Mouse (Mus musculus): Measurements from ENCODE around the gene Hspa8. TPM values are rescaled to one million over a fixed set of nuclear protein-coding genes. Genes with fewer than 3 reads are reported as not detected.

Gene Hspa8
- polyA plus RNA-seq, 1 experiment from 2014 or later, result 1,129 TPM

Other genes starting within 250 kb of the Hspa8 start
- gene Gm21915, start 130.4 kb upstream of the Hspa8 start, polyA plus RNA-seq (2015; fragmentation: Nextera tagmentation; extraction: Ambion mirVana), result not detected in 2 replicates
- gene Clmp, start 115.0 kb upstream of the Hspa8 start, polyA plus RNA-seq (2015; fragmentation: Nextera tagmentation; extraction: Ambion mirVana), result 0.75 and 0.92 TPM in 2 replicates
- not detected in 2 replicates for gene Bsx, start 73.1 kb downstream of the Hspa8 start, polyA plus RNA-seq (2015; fragmentation: Nextera tagmentation; extraction: Ambion mirVana)
- gene Jhy, start 163.1 kb downstream of the Hspa8 start, polyA plus RNA-seq (2015; fragmentation: Nextera tagmentation; extraction: Ambion mirVana), result not detected in 2 replicates
- 0.08 TPM in 1 of 2 replicates, not detected in the other for gene Crtam, start 203.6 kb downstream of the Hspa8 start, polyA plus RNA-seq (2015; fragmentation: Nextera tagmentation; extraction: Ambion mirVana)